Mouse (Mus musculus): Measurements from ENCODE around the gene Cenpj. TPM values are rescaled to one million over a fixed set of nuclear protein-coding genes. Genes with fewer than 3 reads are reported as not detected.

Gene Cenpj
- total RNA-seq (2022), result 1 to 10 TPM; 2.1 to 3.7 (median 3.2) TPM

GRCm38 (mm10) chr14:56575416-56575815 is at the start of gene Cenpj, which contains the start of gene Parp4:
Gene Cenpj (minus strand): TSS chr14:56575425.
Gene Parp4 (plus strand): TSS chr14:56575619.
- peak; percentile 43 to 45 for DNase-seq (ENCODE audit: low spot score in 2 of 2)

DNA sequence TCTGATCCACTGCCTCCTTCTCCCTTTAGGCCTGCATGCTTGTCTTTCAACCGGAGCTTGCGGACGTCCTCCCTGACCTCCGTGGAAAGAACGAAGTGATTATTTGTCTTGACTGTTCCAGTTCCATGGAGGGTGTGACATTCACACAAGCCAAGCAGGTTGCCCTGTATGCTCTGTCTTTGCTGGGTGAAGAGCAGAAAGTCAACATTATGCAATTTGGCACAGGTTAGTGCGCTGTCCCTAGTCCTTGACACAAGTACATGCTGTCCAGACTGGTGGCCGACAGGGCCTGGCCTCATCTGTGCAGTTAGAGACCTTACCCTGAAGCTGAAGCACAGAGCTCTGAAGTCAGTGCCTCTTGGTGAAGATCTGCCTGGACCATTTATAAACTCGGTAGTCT is 45.2 kb upstream of the Cenpj start:
- no peak for DNase-seq (ENCODE audit: low spot score in 2 of 2)

DNA sequence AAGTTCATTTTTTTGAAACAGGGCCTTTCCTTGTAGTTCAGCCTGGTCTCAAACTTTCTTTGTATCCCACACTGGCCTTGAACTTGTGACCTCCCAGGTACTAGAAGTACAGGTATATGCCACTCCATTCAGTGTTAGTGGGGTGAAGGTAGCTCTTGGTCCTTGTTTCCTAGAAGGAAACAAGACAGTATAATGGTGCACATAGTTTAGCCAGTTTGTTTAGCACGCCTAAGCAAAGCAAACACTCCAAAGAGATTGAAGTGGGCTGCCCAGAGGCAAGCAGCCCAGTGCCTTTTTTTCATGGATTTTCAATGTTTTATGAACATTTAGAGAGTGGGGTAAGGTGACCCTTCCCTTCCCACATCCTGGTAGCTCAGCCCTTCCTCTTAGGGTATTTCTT is 42.2 kb upstream of the Cenpj start:
- DNase-seq (ENCODE audit: low spot score in 2 of 2), result no peak

- DNase-seq (ENCODE audit: low spot score in 2 of 2), result no peak
Observed at GRCm38 (mm10) chr14:56613212-56613611, 38.0 kb upstream of the Cenpj start.

DNA sequence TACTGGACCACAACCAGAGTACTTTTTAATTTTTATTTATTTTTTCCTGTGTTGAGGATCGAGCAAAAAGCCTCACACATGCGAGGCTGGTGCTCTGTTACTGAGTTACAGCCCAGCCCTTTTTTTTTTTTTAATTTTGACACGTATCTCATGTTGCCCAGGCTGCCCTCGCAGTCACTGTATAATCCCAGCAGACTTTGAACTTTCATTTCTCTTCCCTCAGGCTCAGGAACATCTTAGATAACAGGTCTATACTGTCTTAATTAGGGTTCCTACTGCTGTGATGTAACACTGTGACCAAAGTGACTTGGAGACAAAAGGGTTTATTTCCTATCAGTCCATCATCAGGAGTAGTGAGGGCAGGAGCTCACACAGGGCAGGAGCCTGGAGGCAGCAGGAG is 29.9 kb upstream of the Cenpj start:
- no peak for DNase-seq (ENCODE audit: low spot score in 2 of 2)

GRCm38 (mm10) chr14:56604438-56604837 is 29.2 kb upstream of the Cenpj start:
- DNase-seq (ENCODE audit: low spot score in 2 of 2), result no peak

DNA sequence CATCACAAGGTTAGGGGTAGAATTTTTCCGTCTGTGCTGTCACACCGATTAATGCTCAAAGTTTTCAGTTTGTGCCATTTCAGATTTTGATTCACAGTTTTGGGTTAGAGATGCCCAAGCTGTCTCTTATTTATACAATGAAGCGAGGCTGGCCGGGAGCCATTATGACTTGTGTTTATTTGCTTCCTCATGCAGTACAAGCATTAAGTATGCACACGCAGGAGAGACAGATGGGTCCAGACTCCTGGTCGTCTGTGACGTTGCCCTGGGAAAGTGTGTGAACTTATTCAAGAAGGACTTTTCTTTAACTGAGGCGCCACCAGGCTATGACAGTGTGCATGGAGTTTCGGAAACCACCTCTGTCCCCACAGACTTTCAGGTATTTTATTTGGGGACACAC is 26.8 kb upstream of the Cenpj start:
- no peak for DNase-seq (ENCODE audit: low spot score in 2 of 2)

GRCm38 (mm10) chr14:56598759-56599158 is 23.5 kb upstream of the Cenpj start:
- DNase-seq (ENCODE audit: low spot score in 2 of 2), result no peak

GRCm38 (mm10) chr14:56594811-56595210 is 19.6 kb upstream of the Cenpj start:
- no peak for DNase-seq (ENCODE audit: low spot score in 2 of 2)

DNA sequence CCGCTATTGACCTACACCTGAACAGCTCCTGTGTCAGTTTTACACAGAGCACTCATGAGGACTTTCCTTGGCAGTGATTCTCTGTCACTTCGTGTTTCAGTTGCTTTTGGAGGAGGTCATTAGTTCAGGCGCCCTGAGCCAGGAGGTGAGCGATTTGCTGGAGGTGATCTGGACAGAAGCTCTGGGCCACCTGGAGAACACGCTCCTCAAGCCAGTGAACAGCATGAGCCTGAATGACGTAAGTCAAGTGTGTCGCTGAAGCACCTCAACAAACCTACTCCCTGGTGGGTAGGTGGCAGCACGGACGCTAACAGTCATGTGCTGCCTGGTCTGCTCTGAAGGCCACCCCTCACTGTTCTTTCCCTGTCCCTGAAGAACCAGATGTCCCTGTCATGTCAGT is 17.0 kb upstream of the Cenpj start:
- no peak for DNase-seq (ENCODE audit: low spot score in 2 of 2)

GRCm38 (mm10) chr14:56582294-56582693 is 7.1 kb upstream of the Cenpj start:
- no peak for DNase-seq (ENCODE audit: low spot score in 2 of 2)

GRCm38 (mm10) chr14:56581117-56581516 is 5.9 kb upstream of the Cenpj start:
- DNase-seq (ENCODE audit: low spot score in 2 of 2), result no peak

DNA sequence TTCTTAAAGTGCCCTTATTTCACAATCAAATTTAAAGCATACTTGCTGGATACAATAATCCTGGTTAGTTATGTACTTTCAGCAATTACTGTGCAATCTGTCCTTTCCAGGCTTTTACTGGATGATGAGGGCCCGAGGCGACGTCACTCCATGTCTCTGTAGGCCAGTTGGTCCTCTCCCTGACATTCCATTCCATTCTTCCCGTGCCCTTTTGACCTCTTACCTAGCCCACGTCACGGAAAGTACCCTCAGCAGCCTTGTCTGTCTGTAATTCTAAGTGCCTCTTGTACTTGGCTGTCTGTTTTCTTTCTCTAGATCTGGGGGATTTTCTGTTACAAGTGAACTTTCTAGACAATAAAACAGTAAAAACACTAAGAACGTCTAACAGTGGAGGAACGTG is 3.8 kb upstream of the Cenpj start:
- no peak for DNase-seq (ENCODE audit: low spot score in 2 of 2)

- DNase-seq (ENCODE audit: low spot score in 2 of 2), result no peak
Observed at GRCm38 (mm10) chr14:56575969-56576901, 1.0 kb upstream of the Cenpj start.

GRCm38 (mm10) chr14:56572546-56572945 is 2.7 kb downstream of the Cenpj start:
- no peak for DNase-seq (ENCODE audit: low spot score in 2 of 2)

DNA sequence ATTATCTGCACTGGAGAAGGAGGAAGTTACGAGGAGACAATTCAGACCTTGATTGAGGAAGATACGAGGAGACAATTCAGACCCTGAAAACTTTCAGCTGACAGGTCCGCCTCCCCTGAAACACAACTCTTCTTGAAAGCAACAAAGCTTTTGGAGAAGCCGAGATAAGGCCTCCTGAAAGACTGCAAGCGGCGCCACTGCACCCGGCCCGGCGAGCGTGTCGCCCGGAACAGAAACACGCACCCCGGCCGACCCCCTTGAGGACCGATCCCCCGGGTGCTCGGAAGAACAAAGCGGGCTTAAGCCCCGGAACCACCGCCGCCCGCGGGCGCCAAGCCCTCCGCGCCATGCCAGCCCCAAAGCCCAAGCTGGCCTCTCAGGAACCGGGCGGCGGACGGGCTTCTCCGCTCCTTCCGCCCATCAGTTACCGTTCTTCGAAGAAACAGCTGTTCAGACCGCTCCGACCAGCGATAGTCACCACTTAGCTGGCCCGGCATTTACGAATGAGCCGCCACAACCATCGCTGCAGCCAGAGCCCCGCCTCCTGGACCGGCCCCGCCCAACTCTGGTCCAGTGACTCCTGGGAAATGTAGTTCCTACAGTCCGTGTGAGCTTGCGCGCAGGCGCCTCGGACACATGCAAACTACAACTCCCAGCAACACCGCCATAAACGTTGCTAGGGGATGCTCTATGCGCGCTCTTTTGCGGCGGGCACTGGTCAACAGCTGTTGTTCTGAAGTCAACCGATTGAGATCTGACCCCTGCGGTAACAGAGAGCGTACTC is 3.7 kb downstream of the Cenpj start:
- DNase-seq (ENCODE audit: low spot score in 2 of 2), result peak; percentile 82 to 96

- no peak for DNase-seq (ENCODE audit: low spot score in 2 of 2)
Observed at GRCm38 (mm10) chr14:56569041-56569440, 6.2 kb downstream of the Cenpj start.

DNA sequence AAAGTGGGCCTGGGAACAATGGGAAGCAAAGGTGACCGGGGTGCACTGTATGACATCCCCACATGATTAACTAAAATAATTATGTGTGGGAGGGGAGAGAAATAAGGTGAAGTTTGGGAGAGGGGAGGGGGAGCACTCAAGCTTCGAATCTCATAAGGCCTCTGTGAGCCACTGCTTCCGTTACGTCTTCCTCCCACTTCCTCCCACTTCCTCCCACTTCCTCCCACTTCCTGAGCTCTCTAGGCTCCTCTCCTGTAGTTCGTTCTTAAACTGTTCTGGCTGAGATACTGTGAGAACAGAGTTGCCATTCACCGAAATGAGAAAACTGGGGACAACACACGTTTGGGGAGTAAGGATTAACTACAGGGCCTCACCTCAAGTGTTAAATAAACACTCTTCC is 7.7 kb downstream of the Cenpj start:
- DNase-seq (ENCODE audit: low spot score in 2 of 2), result no peak

DNA sequence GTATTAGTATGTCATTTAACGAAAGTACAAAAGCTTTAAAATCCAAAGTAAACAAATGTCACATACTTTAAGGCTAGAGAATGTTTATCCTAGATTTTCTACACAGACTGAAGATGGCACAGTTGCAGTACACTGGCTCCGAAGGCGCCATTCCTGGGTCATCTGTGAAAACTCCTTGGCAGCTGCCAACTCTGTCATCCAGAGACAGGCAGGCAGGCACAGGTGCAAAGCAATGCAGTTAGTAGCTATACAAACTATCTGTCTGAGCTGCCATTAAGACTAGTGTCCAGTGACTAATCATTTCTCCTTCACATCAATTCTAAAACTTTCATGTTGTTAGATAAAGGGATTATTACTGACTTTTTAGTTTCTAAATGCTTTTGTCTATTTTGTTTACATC is 16.1 kb downstream of the Cenpj start:
- no peak for DNase-seq (ENCODE audit: low spot score in 2 of 2)

- DNase-seq (ENCODE audit: low spot score in 2 of 2), result no peak
Observed at GRCm38 (mm10) chr14:56554716-56555115, 20.5 kb downstream of the Cenpj start.

GRCm38 (mm10) chr14:56553331-56553730 is 21.9 kb downstream of the Cenpj start:
- DNase-seq (ENCODE audit: low spot score in 2 of 2), result no peak

DNA sequence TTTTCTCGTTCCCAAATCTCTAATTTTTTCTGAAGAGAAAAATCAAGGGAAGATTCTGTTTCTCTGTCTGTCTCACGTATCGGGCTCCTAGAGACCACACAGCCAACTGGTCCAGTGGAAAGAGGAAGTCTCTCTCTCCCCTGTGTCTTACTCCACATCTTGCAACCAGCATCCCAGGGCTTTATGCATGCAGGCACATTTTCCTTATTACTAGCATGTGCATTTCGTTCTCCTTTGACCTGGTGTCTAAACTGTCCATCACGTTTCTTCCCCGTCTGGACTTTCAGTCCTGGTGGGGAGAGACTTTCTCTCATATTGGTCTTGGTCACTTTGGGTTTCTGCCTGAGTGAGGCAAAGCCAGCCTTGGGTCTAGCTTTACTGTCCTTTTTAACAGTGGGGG is 22.3 kb downstream of the Cenpj start:
- DNase-seq (ENCODE audit: low spot score in 2 of 2), result no peak
